In the genomic region with DNA sequence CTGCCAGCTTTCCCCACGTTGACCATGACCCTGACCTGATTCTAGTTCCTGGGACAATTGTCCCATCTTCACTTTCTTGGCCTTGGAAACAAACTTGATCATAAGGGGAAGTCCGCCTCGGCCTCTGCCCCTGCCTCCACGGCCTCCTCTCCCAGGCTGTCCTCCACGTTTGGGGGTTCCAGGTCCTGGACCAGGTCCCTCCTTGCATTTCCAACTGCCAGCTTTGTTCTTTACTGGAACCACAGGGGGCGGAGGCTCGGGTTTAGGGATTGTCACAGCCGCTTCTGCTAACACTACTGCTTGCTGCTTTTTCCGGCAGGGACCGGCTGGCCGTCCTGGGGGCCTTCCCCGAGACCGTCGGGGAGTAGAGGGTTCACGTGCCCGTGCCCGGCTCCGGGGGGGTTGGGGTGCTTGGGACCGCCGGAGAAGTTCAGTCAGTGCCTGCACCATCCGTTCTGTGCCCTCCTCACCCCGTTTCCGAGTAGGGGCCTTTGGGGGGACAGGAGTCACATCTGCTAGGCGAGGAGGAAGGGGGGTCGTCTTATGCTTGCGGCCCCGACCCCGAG, we compare ENCODE assay signal across 9 mouse cellular contexts. TPM values are rescaled to one million over a fixed set of nuclear protein-coding genes. Genes with fewer than 3 reads are reported as not detected.
A peak's percentile ranks its signal among the peaks of the same experiment; 100 is the strongest.
DNase-seq lines count a peak whose midpoint lies in the region; ATAC-seq lines count a peak whose summit lies in the region.
"Had no signal": no experiment of that assay in that cellular context is flagged by ENCODE, and none has a peak within 500 bp of the region (broad histone marks: within the 10 kb centered on the region; RNA-seq: fewer than 3 reads in every experiment).

No protein-coding gene starts in this region.

- no peak overlapping the region for H3K27ac ChIP-seq in limb, embryonic 15.5 days
- no peak overlapping the region for H3K27ac ChIP-seq in stomach, embryonic 16.5 days (ENCODE audit: low read length)

- no peaks in the 10 kb centered on the region for H3K27me3 ChIP-seq in megakaryocyte, embryonic 14.5 days (replicated peaks)
- H3K27me3 ChIP-seq in limb, embryonic 15.5 days: no peaks in the 10 kb centered on the region
- no peaks in the 10 kb centered on the region for H3K27me3 ChIP-seq in stomach, embryonic 16.5 days (ENCODE audit: control insufficient read depth, insufficient read depth, low read length)

- 0 out of 2 replicates have a peak overlapping the region, but pooled peaks have one; percentile 99 for H3K9ac ChIP-seq in limb, embryonic 15.5 days
- peak overlapping the region; percentile 100; the same call in 1 of the 2 replicates for H3K9ac ChIP-seq in stomach, embryonic 16.5 days (ENCODE audit: low read length)

- H3K4me3 ChIP-seq in megakaryocyte, embryonic 14.5 days (replicated peaks): peak overlapping the region; percentile 99
- 0 out of 2 replicates have a peak overlapping the region, but pooled peaks have one; percentile 96 for H3K4me3 ChIP-seq in limb, embryonic 15.5 days
- 0 out of 2 replicates have a peak overlapping the region, but pooled peaks have one; percentile 100 for H3K4me3 ChIP-seq in stomach, embryonic 16.5 days (replicated peaks; ENCODE audit: low read length)

- H3K36me3 ChIP-seq in megakaryocyte, embryonic 14.5 days (replicated peaks; ENCODE audit: low read length): peaks cover 57% of the 10 kb centered on the region
- H3K36me3 ChIP-seq in limb, embryonic 15.5 days: peaks cover 50% of the 10 kb centered on the region
- peaks cover 42% of the 10 kb centered on the region for H3K36me3 ChIP-seq in stomach, embryonic 16.5 days (ENCODE audit: control insufficient read depth, insufficient read depth, low read length)

- DNase-seq in cerebellum, postnatal 10 days: peak; percentile 39 to 42
- DNase-seq in cerebellum, postnatal 25 days: no peak
- no peak for DNase-seq in urinary bladder, adult 2 months (ENCODE audit: low spot score)
- no peak for DNase-seq in frontal cortex, postnatal 10 days (ENCODE audit: low spot score in 2 of 2)
- DNase-seq: adrenal gland, adult 8-10 months had no signal

- ATAC-seq in megakaryocyte, adult 5-6 weeks (ENCODE audit: poor library complexity, severe bottlenecking): no peak
- ATAC-seq in limb, embryonic 15.5 days (ENCODE audit: insufficient number of reproducible peaks, low FRiP score, low TSS enrichment, low read depth): no peak
- ATAC-seq in stomach, embryonic 16.5 days (ENCODE audit: insufficient read depth, low FRiP score): no peak

- 87% methylated on average over 28 of the region's 28 CpGs for WGBS in limb, embryonic 15.5 days
- 90% methylated on average over 28 of the region's 28 CpGs for WGBS in stomach, embryonic 16.5 days

- H3K9me3 ChIP-seq in megakaryocyte, embryonic 14.5 days: no peaks in the 10 kb centered on the region
- no peaks in the 10 kb centered on the region for H3K9me3 ChIP-seq in limb, embryonic 15.5 days
- no peaks in the 10 kb centered on the region for H3K9me3 ChIP-seq in stomach, embryonic 16.5 days (replicated peaks; ENCODE audit: control insufficient read depth, low read length)

- peaks cover 56% of the 10 kb centered on the region for H3K4me1 ChIP-seq in megakaryocyte, embryonic 14.5 days
- H3K4me1 ChIP-seq in limb, embryonic 15.5 days: peaks cover 27% of the 10 kb centered on the region
- peaks cover 15% of the 10 kb centered on the region for H3K4me1 ChIP-seq in stomach, embryonic 16.5 days (ENCODE audit: control insufficient read depth, insufficient read depth, low read length)

- no peak overlapping the region for H3K4me2 ChIP-seq in limb, embryonic 15.5 days
- H3K4me2 ChIP-seq in stomach, embryonic 16.5 days (ENCODE audit: low read depth, low read length): no peak overlapping the region

RNA-seq across cellular contexts. Expression of gene Kmt2b, which starts 2.0 kb away (rescaled TPM):
- 20.0 and 47.0 TPM in 2 replicates for polyA plus RNA-seq in megakaryocyte, embryonic 14.5 days (2012; ENCODE audit: insufficient read depth, low replicate concordance)
- total RNA-seq in megakaryocyte, adult 5-6 weeks (2015): 60.9 and 78.2 TPM in 2 replicates
- 8.0 and 24.3 TPM in 2 replicates for total RNA-seq in megakaryocyte, adult 5-6 weeks (2017)
- 7.3 and 8.1 TPM in 2 replicates for polyA plus RNA-seq in limb, embryonic 15.5 days (2015; fragmentation: Nextera tagmentation; extraction: Ambion mirVana)
- 6.5 and 7.9 TPM in 2 replicates for polyA plus RNA-seq in stomach, embryonic 16.5 days (2015; fragmentation: Nextera tagmentation; extraction: Ambion mirVana)
- 38.3 and 40.2 TPM in 2 replicates for polyA plus RNA-seq in urinary bladder, adult 2 months (2012; rRNA removed)

RNA-seq across cellular contexts. Expression of gene Zbtb32, which starts 12.2 kb away (rescaled TPM):
- polyA plus RNA-seq in megakaryocyte, embryonic 14.5 days (2012; ENCODE audit: insufficient read depth, low replicate concordance): 0.10 TPM in 1 of 2 replicates, not detected in the other
- total RNA-seq in megakaryocyte, adult 5-6 weeks (2015): 0.78 TPM in 1 of 2 replicates, not detected in the other
- 2.0 and 2.9 TPM in 2 replicates for total RNA-seq in megakaryocyte, adult 5-6 weeks (2017)
- 3.0 and 4.2 TPM in 2 replicates for polyA plus RNA-seq in limb, embryonic 15.5 days (2015; fragmentation: Nextera tagmentation; extraction: Ambion mirVana)
- 1.3 and 1.4 TPM in 2 replicates for polyA plus RNA-seq in stomach, embryonic 16.5 days (2015; fragmentation: Nextera tagmentation; extraction: Ambion mirVana)
- 1.8 and 2.4 TPM in 2 replicates for polyA plus RNA-seq in urinary bladder, adult 2 months (2012; rRNA removed)

RNA-seq across cellular contexts. Expression of gene Igflr1, which starts 21.3 kb away (rescaled TPM):
- 4.3 and 15.3 TPM in 2 replicates for polyA plus RNA-seq in megakaryocyte, embryonic 14.5 days (2012; ENCODE audit: insufficient read depth, low replicate concordance)
- 4.6 and 8.0 TPM in 2 replicates for total RNA-seq in megakaryocyte, adult 5-6 weeks (2015)
- not detected in 2 replicates for total RNA-seq in megakaryocyte, adult 5-6 weeks (2017)
- polyA plus RNA-seq in limb, embryonic 15.5 days (2015; fragmentation: Nextera tagmentation; extraction: Ambion mirVana): 3.0 and 3.5 TPM in 2 replicates
- polyA plus RNA-seq in stomach, embryonic 16.5 days (2015; fragmentation: Nextera tagmentation; extraction: Ambion mirVana): 3.6 and 4.1 TPM in 2 replicates
- 3.6 and 4.9 TPM in 2 replicates for polyA plus RNA-seq in urinary bladder, adult 2 months (2012; rRNA removed)

RNA-seq across cellular contexts. Expression of gene Psenen, which starts 23.1 kb away (rescaled TPM):
- 21.1 and 77.9 TPM in 2 replicates for polyA plus RNA-seq in megakaryocyte, embryonic 14.5 days (2012; ENCODE audit: insufficient read depth, low replicate concordance)
- 216 and 221 TPM in 2 replicates for total RNA-seq in megakaryocyte, adult 5-6 weeks (2015)
- total RNA-seq in megakaryocyte, adult 5-6 weeks (2017): 154 and 162 TPM in 2 replicates
- 126 and 146 TPM in 2 replicates for polyA plus RNA-seq in limb, embryonic 15.5 days (2015; fragmentation: Nextera tagmentation; extraction: Ambion mirVana)
- polyA plus RNA-seq in stomach, embryonic 16.5 days (2015; fragmentation: Nextera tagmentation; extraction: Ambion mirVana): 137 and 156 TPM in 2 replicates
- 151 and 174 TPM in 2 replicates for polyA plus RNA-seq in urinary bladder, adult 2 months (2012; rRNA removed)

RNA-seq across cellular contexts. Expression of gene Gm49396, which starts 23.4 kb away (rescaled TPM):
- 0.70 TPM in 1 of 2 replicates, not detected in the other for polyA plus RNA-seq in megakaryocyte, embryonic 14.5 days (2012; ENCODE audit: insufficient read depth, low replicate concordance)
- total RNA-seq in megakaryocyte, adult 5-6 weeks (2015): 1.0 and 2.1 TPM in 2 replicates
- total RNA-seq in megakaryocyte, adult 5-6 weeks (2017): 3.6 and 3.8 TPM in 2 replicates
- 12.2 and 12.4 TPM in 2 replicates for polyA plus RNA-seq in limb, embryonic 15.5 days (2015; fragmentation: Nextera tagmentation; extraction: Ambion mirVana)
- 12.6 and 14.6 TPM in 2 replicates for polyA plus RNA-seq in stomach, embryonic 16.5 days (2015; fragmentation: Nextera tagmentation; extraction: Ambion mirVana)
- 2.8 and 5.1 TPM in 2 replicates for polyA plus RNA-seq in urinary bladder, adult 2 months (2012; rRNA removed)

Comparison
In these comparisons a context has a peak if more than half of its experiments do, and no peak if none do; other contexts are left out.
1. DNase-seq: peak in cerebellum, postnatal 10 days (2 of 2); none in cerebellum, postnatal 25 days (0 of 2), urinary bladder, adult 2 months (single experiment) and frontal cortex, postnatal 10 days (0 of 2).
2. Peak in every context shown above with its lines, with median percentiles within 50 percentile points of each other: H3K4me3 ChIP-seq.